Comparison of ENCODE assay signal across 8 mouse cellular contexts in genomic region chr17:88629931-88630553, GRCm38 (mm10). TPM values are rescaled to one million over a fixed set of nuclear protein-coding genes. Genes with fewer than 3 reads are reported as not detected.
A peak's percentile ranks its signal among the peaks of the same experiment; 100 is the strongest.
DNase-seq lines count a peak whose midpoint lies in the region; ATAC-seq and TF ChIP-seq lines count a peak whose summit lies in the region.

No protein-coding gene starts in this region.

- no peak overlapping the region for H3K4me2 ChIP-seq in hindbrain, embryonic 16.5 days (ENCODE audit: low read length)
- no peak overlapping the region for H3K4me2 ChIP-seq in liver, embryonic 15.5 days
- H3K4me2 ChIP-seq in neural tube, embryonic 15.5 days: no peak overlapping the region; the same call in 1 of the 2 replicates

- peak; percentile 72 for ATAC-seq in hindbrain, embryonic 16.5 days
- ATAC-seq in liver, embryonic 15.5 days (ENCODE audit: insufficient read depth): no peak
- ATAC-seq in neural tube, embryonic 15.5 days (ENCODE audit: low FRiP score): peak; percentile 49; the same call in 1 of the 2 replicates

- TF ChIP-seq CTCF in liver, adult 2 months (IDR thresholded peaks at IDR 0.05; ENCODE audit: low read depth, low read length): no peak

- TF ChIP-seq POLR2A in liver, adult 2 months (IDR thresholded peaks at IDR 0.05; ENCODE audit: extremely low read depth, insufficient read depth, low read length): no peak

- H3K36me3 ChIP-seq in liver, adult 2 months (ENCODE audit: control insufficient read depth, insufficient read depth, low read length): no peaks in the 10 kb centered on the region
- no peaks in the 10 kb centered on the region for H3K36me3 ChIP-seq in hindbrain, embryonic 16.5 days (ENCODE audit: control insufficient read depth, insufficient read depth, low read length)
- no peaks in the 10 kb centered on the region for H3K36me3 ChIP-seq in liver, embryonic 15.5 days (replicated peaks)
- H3K36me3 ChIP-seq in neural tube, embryonic 15.5 days: no peaks in the 10 kb centered on the region

- H3K27me3 ChIP-seq in liver, adult 2 months (ENCODE audit: control insufficient read depth, insufficient read depth, low read length): no peaks in the 10 kb centered on the region
- no peaks in the 10 kb centered on the region for H3K27me3 ChIP-seq in hindbrain, embryonic 16.5 days (replicated peaks; ENCODE audit: control insufficient read depth, insufficient read depth, low read length)
- no peaks in the 10 kb centered on the region for H3K27me3 ChIP-seq in liver, embryonic 15.5 days
- no peaks in the 10 kb centered on the region for H3K27me3 ChIP-seq in neural tube, embryonic 15.5 days (replicated peaks)

- H3K79me2 ChIP-seq in liver, adult 2 months (ENCODE audit: control insufficient read depth, insufficient read depth, low read length): peaks cover 12% of the 10 kb centered on the region; the same call in 1 of the 2 replicates

- 57% methylated on average over 11 of the region's 11 CpGs for WGBS in liver, adult 2 months
- WGBS in hindbrain, embryonic 16.5 days: 15% methylated on average over 11 of the region's 11 CpGs
- WGBS in liver, embryonic 15.5 days (ENCODE audit: insufficient replicate concordance): 45% methylated on average over 11 of the region's 11 CpGs
- 18% methylated on average over 11 of the region's 11 CpGs for WGBS in neural tube, embryonic 15.5 days

- peak overlapping the region; percentile 19; the same call in 1 of the 2 replicates for H3K4me3 ChIP-seq in liver, adult 2 months (ENCODE audit: insufficient read depth, low read depth, low read length)
- H3K4me3 ChIP-seq in hindbrain, embryonic 16.5 days (ENCODE audit: low read length): no peak overlapping the region
- no peak overlapping the region for H3K4me3 ChIP-seq in liver, embryonic 15.5 days (replicated peaks)
- no peak overlapping the region for H3K4me3 ChIP-seq in neural tube, embryonic 15.5 days (replicated peaks)

- H3K27ac ChIP-seq in liver, adult 2 months (replicated peaks; ENCODE audit: insufficient read depth, low read depth, low read length): peak overlapping the region; percentile 62
- H3K27ac ChIP-seq in hindbrain, embryonic 16.5 days (ENCODE audit: low read depth, low read length): peak overlapping the region; percentile 60
- H3K27ac ChIP-seq in liver, embryonic 15.5 days (replicated peaks): peak overlapping the region; percentile 48; the same call in 1 of the 2 replicates
- H3K27ac ChIP-seq in neural tube, embryonic 15.5 days (replicated peaks): peak overlapping the region; percentile 83

- H3K9ac ChIP-seq in liver, adult 2 months (ENCODE audit: low read depth, low read length): peak overlapping the region; percentile 17; the same call in 1 of the 2 replicates
- no peak overlapping the region for H3K9ac ChIP-seq in hindbrain, embryonic 16.5 days (ENCODE audit: low read depth, low read length)
- H3K9ac ChIP-seq in liver, embryonic 15.5 days: no peak overlapping the region
- no peak overlapping the region for H3K9ac ChIP-seq in neural tube, embryonic 15.5 days (replicated peaks)

- H3K4me1 ChIP-seq in liver, adult 2 months (ENCODE audit: control insufficient read depth, insufficient read depth, low read length): peaks cover 6% of the 10 kb centered on the region
- H3K4me1 ChIP-seq in hindbrain, embryonic 16.5 days (ENCODE audit: control insufficient read depth, insufficient read depth, low read depth, low read length): peaks cover 9% of the 10 kb centered on the region
- 0 out of 2 replicates have a peak, but pooled peaks cover 7% of the 10 kb centered on the region for H3K4me1 ChIP-seq in liver, embryonic 15.5 days (replicated peaks)
- peaks cover 41% of the 10 kb centered on the region for H3K4me1 ChIP-seq in neural tube, embryonic 15.5 days

- no peak for DNase-seq in liver, adult 2 months (ENCODE audit: extremely low read depth, low read depth, low spot score)
- no peak for DNase-seq in liver
- DNase-seq in gastrocnemius, postnatal 10 days: peak; percentile 29
- no peak for DNase-seq in right cerebral cortex, adult 18-20 months
- DNase-seq in layer of hippocampus, adult 9-10 months (ENCODE audit: low spot score): no peak

- no peaks in the 10 kb centered on the region for H3K9me3 ChIP-seq in hindbrain, embryonic 16.5 days (ENCODE audit: control insufficient read depth, low read length)
- H3K9me3 ChIP-seq in liver, embryonic 15.5 days (replicated peaks): no peaks in the 10 kb centered on the region
- no peaks in the 10 kb centered on the region for H3K9me3 ChIP-seq in neural tube, embryonic 15.5 days (replicated peaks)

RNA-seq across cellular contexts. Expression of gene Ston1, which starts 32.6 kb away (rescaled TPM):
- 2.5 and 5.3 TPM in 2 replicates for total RNA-seq in liver, adult 2 months (2014; rRNA removed)
- 5.1 and 5.8 TPM in 2 replicates for polyA plus RNA-seq in liver, adult 2 months (2012; rRNA removed)
- 10 to 100 TPM; 14.8 to 15.2 TPM for total RNA-seq in gastrocnemius, postnatal 10 days (2021)
- 1.7 and 2.1 TPM in 2 replicates for polyA plus RNA-seq in hindbrain, embryonic 16.5 days (2015; fragmentation: Nextera tagmentation; extraction: Ambion mirVana)
- 0.77 and 0.96 TPM in 2 replicates for polyA plus RNA-seq in liver, embryonic 15.5 days (2015; fragmentation: Nextera tagmentation; extraction: Ambion mirVana)
- polyA plus RNA-seq in neural tube, embryonic 15.5 days (2015; fragmentation: Nextera tagmentation; extraction: Ambion mirVana): 1.0 and 2.6 TPM in 2 replicates

RNA-seq across cellular contexts. Expression of gene Gtf2a1l, which starts 38.4 kb away (rescaled TPM):
- total RNA-seq in liver, adult 2 months (2014; rRNA removed): not detected in 2 replicates
- polyA plus RNA-seq in liver, adult 2 months (2012; rRNA removed): not detected in 2 replicates
- not detected for total RNA-seq in gastrocnemius, postnatal 10 days (2021)
- 0.25 and 0.35 TPM in 2 replicates for polyA plus RNA-seq in hindbrain, embryonic 16.5 days (2015; fragmentation: Nextera tagmentation; extraction: Ambion mirVana)
- polyA plus RNA-seq in liver, embryonic 15.5 days (2015; fragmentation: Nextera tagmentation; extraction: Ambion mirVana): not detected in 2 replicates
- polyA plus RNA-seq in neural tube, embryonic 15.5 days (2015; fragmentation: Nextera tagmentation; extraction: Ambion mirVana): 0.35 and 0.54 TPM in 2 replicates
